8 mouse cellular contexts compared by ENCODE assay signal in genomic region chr2:180385231-180385895, GRCm38 (mm10). TPM values are rescaled to one million over a fixed set of nuclear protein-coding genes. Genes with fewer than 3 reads are reported as not detected.
DNase-seq lines count a peak whose midpoint lies in the region; ATAC-seq and TF ChIP-seq lines count a peak whose summit lies in the region.

No protein-coding gene starts in this region.

- no peak overlapping the region for H3K27ac ChIP-seq in limb, embryonic 12.5 days
- peak overlapping the region; percentile 70 for H3K27ac ChIP-seq in stomach, postnatal 0 days (replicated peaks)

- H3K9ac ChIP-seq in limb, embryonic 12.5 days (replicated peaks) = peak overlapping the region; percentile 52; the same call in 1 of the 2 replicates
- H3K9ac ChIP-seq in stomach, postnatal 0 days (ENCODE audit: low read length) = peak overlapping the region; percentile 63; the same call in 1 of the 2 replicates

- H3K9me3 ChIP-seq in limb, embryonic 12.5 days = no peaks in the 10 kb centered on the region
- H3K9me3 ChIP-seq in stomach, postnatal 0 days (ENCODE audit: control insufficient read depth, low read length) = no peaks in the 10 kb centered on the region

- H3K4me1 ChIP-seq in limb, embryonic 12.5 days (replicated peaks) = peaks cover 11% of the 10 kb centered on the region; the same call in 1 of the 2 replicates
- no peaks in the 10 kb centered on the region; the same call in 1 of the 2 replicates for H3K4me1 ChIP-seq in stomach, postnatal 0 days (replicated peaks; ENCODE audit: control insufficient read depth, insufficient read depth)

- H3K4me2 ChIP-seq in limb, embryonic 12.5 days = peak overlapping the region; percentile 78
- H3K4me2 ChIP-seq in stomach, postnatal 0 days (replicated peaks; ENCODE audit: low read depth) = peak overlapping the region; percentile 46

- no peaks in the 10 kb centered on the region for H3K36me3 ChIP-seq in limb, embryonic 12.5 days
- H3K36me3 ChIP-seq in stomach, postnatal 0 days (ENCODE audit: control insufficient read depth, insufficient read depth, low read length) = no peaks in the 10 kb centered on the region

- ATAC-seq in limb, embryonic 12.5 days (ENCODE audit: insufficient number of reproducible peaks, insufficient read depth, low FRiP score, low TSS enrichment, low read depth) = peak; percentile 66; the same call in 1 of the 2 replicates
- ATAC-seq in stomach, postnatal 0 days (ENCODE audit: low FRiP score, low TSS enrichment) = peak; percentile 69; the same call in 1 of the 2 replicates

- peaks cover 86% of the 10 kb centered on the region for H3K27me3 ChIP-seq in limb, embryonic 12.5 days
- no peaks in the 10 kb centered on the region for H3K27me3 ChIP-seq in stomach, postnatal 0 days (ENCODE audit: control insufficient read depth, insufficient read depth, low read length)

- 3% methylated on average over 26 of the region's 26 CpGs for WGBS in limb, embryonic 12.5 days
- 3% methylated on average over 26 of the region's 26 CpGs for WGBS in stomach, postnatal 0 days

- DNase-seq in urinary bladder, adult 2 months (ENCODE audit: low spot score) = peak; percentile 36
- no peak for DNase-seq in urinary bladder, postnatal 25 days (ENCODE audit: low spot score)
- DNase-seq in heart, adult 9 months (ENCODE audit: low spot score in 2 of 2) = peak; percentile 82 to 85
- DNase-seq in stomach, postnatal 0 days (ENCODE audit: low spot score) = peak; percentile 17
- no peak for DNase-seq in frontal cortex, postnatal 36 days (ENCODE audit: low spot score in 2 of 2)
- DNase-seq in frontal cortex, postnatal 25 days (ENCODE audit: low spot score in 2 of 2) = no peak
- DNase-seq in kidney, postnatal 36 days = no peak

- TF ChIP-seq EP300 in stomach, postnatal 0 days (optimal IDR thresholded peaks at IDR 0.05) = no peak

- no peak for TF ChIP-seq CTCF in stomach, postnatal 0 days (IDR thresholded peaks at IDR 0.05; ENCODE audit: low read depth)

- H3K4me3 ChIP-seq in limb, embryonic 12.5 days (replicated peaks) = peak overlapping the region; percentile 47
- H3K4me3 ChIP-seq in stomach, postnatal 0 days (ENCODE audit: low read depth, low read length) = peak overlapping the region; percentile 43

RNA-seq across cellular contexts. Expression of gene Gata5, which starts 50.9 kb away (rescaled TPM):
- polyA plus RNA-seq in urinary bladder, adult 2 months (2012; rRNA removed) = 23.2 and 32.9 TPM in 2 replicates
- 0.14 TPM in 1 of 2 replicates, not detected in the other for polyA plus RNA-seq in limb, embryonic 12.5 days (2016; fragmentation: Nextera tagmentation; extraction: Ambion mirVana)
- polyA plus RNA-seq in stomach, postnatal 0 days (2015; fragmentation: Nextera tagmentation; extraction: Ambion mirVana) = 5.9 and 6.6 TPM in 2 replicates

Comparison
In these comparisons a context has a peak if more than half of its experiments do, and no peak if none do; other contexts are left out.
1. DNase-seq: peak in urinary bladder, adult 2 months (single experiment), heart, adult 9 months (2 of 2) and stomach, postnatal 0 days (single experiment); none in urinary bladder, postnatal 25 days (single experiment), frontal cortex, postnatal 36 days (0 of 2), frontal cortex, postnatal 25 days (0 of 2) and kidney, postnatal 36 days (0 of 2).